Mouse (Mus musculus): ENCODE measurements around the gene Eif2ak1. TPM values are rescaled to one million over a fixed set of nuclear protein-coding genes. Genes with fewer than 3 reads are reported as not detected.

Eif2ak1 gene
- total and polyA plus RNA-seq, 3 experiments: 11.9 to 26.7 (median 13.4) TPM

GRCm38 (mm10) chr5:143874571-143874970 is 57.0 kb downstream of the Eif2ak1 start:
- Histone ChIP-seq H3K79me2 (replicated peaks; ENCODE audit: control insufficient read depth, extremely low read depth, insufficient read depth, poor library complexity, severe bottlenecking) (no peaks in the 10 kb centered on the region), H3K4me3 (replicated peaks in 1 of 3; ENCODE audit: low read depth in 2 of 3, low read length in 2 of 3, poor library complexity in 1 of 3) (no peak overlapping the region), H3K4me2 (ENCODE audit: insufficient read depth, low read depth, poor library complexity, severe bottlenecking) (no peak overlapping the region), H3K4me1 (ENCODE audit: control insufficient read depth in 1 of 2, insufficient read depth in 2 of 2) (peaks cover 0 to 19% of the 10 kb centered on the region in 2 experiments; a peak in 2 of 4 replicates), H3K36me3 (replicated peaks in 1 of 2; ENCODE audit: control insufficient read depth in 1 of 2, insufficient read depth in 1 of 2, low read length in 1 of 2) (peaks cover 47 to 71% of the 10 kb centered on the region in 2 experiments), H3K27me3 (replicated peaks) (no peaks in the 10 kb centered on the region), H3K27ac (ENCODE audit: insufficient read depth, low read depth) (no peak overlapping the region), H3K9me3 (replicated peaks; ENCODE audit: low read length) (no peaks in the 10 kb centered on the region), H3K9ac (ENCODE audit: insufficient read depth, low read depth) (no peak overlapping the region)
- TF ChIP-seq ZC3H11A (IDR thresholded peaks at IDR 0.05; ENCODE audit: low read depth, low read length) (no peak), ZMIZ1 (IDR thresholded peaks at IDR 0.05; ENCODE audit: low read depth, low read length) (no peak), E2F4 (IDR thresholded peaks at IDR 0.05; ENCODE audit: insufficient replicate concordance, low read depth, low read length) (no peak), NELFE (IDR thresholded peaks at IDR 0.05; ENCODE audit: low read depth, low read length) (no peak), NRF1 (IDR thresholded peaks at IDR 0.05; ENCODE audit: low read depth, low read length) (no peak), BHLHE40 (IDR thresholded peaks at IDR 0.05; ENCODE audit: low read depth, low read length) (no peak), SIN3A (IDR thresholded peaks at IDR 0.05; ENCODE audit: low read length) (no peak), UBTF (IDR thresholded peaks at IDR 0.05; ENCODE audit: low read depth, low read length) (no peak), JUN (IDR thresholded peaks at IDR 0.05; ENCODE audit: insufficient read depth, low read depth, low read length) (no peak), PAX5 (IDR thresholded peaks at IDR 0.05; ENCODE audit: low read length) (no peak), ZNF384 (IDR thresholded peaks at IDR 0.05; ENCODE audit: low read depth, low read length) (no peak), HCFC1 (IDR thresholded peaks at IDR 0.05; ENCODE audit: low read depth, low read length) (no peak), MEF2A (IDR thresholded peaks at IDR 0.05; ENCODE audit: borderline replicate concordance, low read depth, low read length) (no peak), RAD21 (IDR thresholded peaks at IDR 0.05; ENCODE audit: low read depth, low read length) (no peak), RCOR1 (conservative IDR thresholded peaks at IDR 0.05; ENCODE audit: low read depth, low read length) (no peak), MAX (IDR thresholded peaks at IDR 0.05; ENCODE audit: low read length) (no peak), POLR2A (IDR thresholded peaks at IDR 0.05; ENCODE audit: low read depth, low read length) (no peak), USF2 (conservative IDR thresholded peaks at IDR 0.05; ENCODE audit: low read depth, low read length) (no peak)
- in situ Hi-C loops (cut with MboI; ENCODE audit: low pct_ligation_motif_present, low pct_unique_long_range_greater_than_20kb, low sequenced_read_pairs) (no loop called here), dilution Hi-C loops (cut with MboI; ENCODE audit: extremely low pct_ligation_motif_present, extremely low pct_unique_long_range_greater_than_20kb, low sequenced_read_pairs) (no loop called here)
- DNase-seq (ENCODE audit: extremely low read depth): no peak

GRCm38 (mm10) chr5:143885274-143885673 is 67.7 kb downstream of the Eif2ak1 start:
- H3K9me3 ChIP-seq (replicated peaks; ENCODE audit: low read length): peaks cover 12% of the 10 kb centered on the region
- no peak overlapping the region for H3K9ac ChIP-seq (ENCODE audit: insufficient read depth, low read depth)
- H3K36me3 ChIP-seq (replicated peaks in 1 of 2; ENCODE audit: control insufficient read depth in 1 of 2, insufficient read depth in 1 of 2, low read length in 1 of 2): peaks cover 66 to 95% of the 10 kb centered on the region in 2 experiments
- no peak overlapping the region for H3K27ac ChIP-seq (ENCODE audit: insufficient read depth, low read depth)
- in situ Hi-C loops (cut with MboI; ENCODE audit: low pct_ligation_motif_present, low pct_unique_long_range_greater_than_20kb, low sequenced_read_pairs): no loop called here
- TF ChIP-seq ETS1 (conservative IDR thresholded peaks at IDR 0.05; ENCODE audit: low read depth, low read length) (no peak), NELFE (IDR thresholded peaks at IDR 0.05; ENCODE audit: low read depth, low read length) (no peak)
- no peaks in the 10 kb centered on the region for H3K4me1 ChIP-seq (ENCODE audit: control insufficient read depth in 1 of 2, insufficient read depth in 2 of 2)
- dilution Hi-C loops (cut with MboI; ENCODE audit: extremely low pct_ligation_motif_present, extremely low pct_unique_long_range_greater_than_20kb, low sequenced_read_pairs): no loop called here
- H3K79me2 ChIP-seq (replicated peaks; ENCODE audit: control insufficient read depth, extremely low read depth, insufficient read depth, poor library complexity, severe bottlenecking): no peaks in the 10 kb centered on the region
- no peaks in the 10 kb centered on the region for H3K27me3 ChIP-seq (replicated peaks)
- no peak overlapping the region for H3K4me2 ChIP-seq (ENCODE audit: insufficient read depth, low read depth, poor library complexity, severe bottlenecking)
- no peak overlapping the region for H3K4me3 ChIP-seq (replicated peaks in 1 of 3; ENCODE audit: low read depth in 2 of 3, low read length in 2 of 3, poor library complexity in 1 of 3)
- no peak for DNase-seq (ENCODE audit: extremely low read depth)
